Mouse (Mus musculus): ENCODE data around the gene P4ha3. TPM values are rescaled to one million over a fixed set of nuclear protein-coding genes. Genes with fewer than 3 reads are reported as not detected.

P4ha3 gene
- total and polyA plus RNA-seq, 3 experiments: 0.35 TPM; not detected in 2

GRCm38 (mm10) chr7:100301390-100301789 is 16.1 kb downstream of the P4ha3 start:
- H3K36me3 ChIP-seq (ENCODE audit: control insufficient read depth in 1 of 2, insufficient read depth in 2 of 2, low read length in 2 of 2): no peaks in the 10 kb centered on the region; a peak in 1 of 4 replicates
- DNase-seq (ENCODE audit: low read depth, low spot score): no peak
- H3K27me3 ChIP-seq (ENCODE audit: control insufficient read depth in 1 of 2, insufficient read depth in 2 of 2, low read length in 2 of 2): no peaks in the 10 kb centered on the region; a peak in 1 of 4 replicates
- H3K4me3 ChIP-seq (ENCODE audit: control insufficient read depth in 1 of 2, insufficient read depth in 1 of 2, low read depth in 2 of 2, low read length in 2 of 2): no peak overlapping the region
- H3K4me1 ChIP-seq (ENCODE audit: control insufficient read depth in 1 of 2, insufficient read depth in 2 of 2, low read length in 2 of 2): peaks cover 4 to 5% of the 10 kb centered on the region in 2 experiments; a peak in 3 of 4 replicates
- H3K9me3 ChIP-seq (replicated peaks; ENCODE audit: insufficient read depth, low read length): no peaks in the 10 kb centered on the region
- TF ChIP-seq MAX (IDR thresholded peaks at IDR 0.05; ENCODE audit: low read length): no peak
- no peak for TF ChIP-seq MEF2A (IDR thresholded peaks at IDR 0.05; ENCODE audit: extremely low read depth, insufficient replicate concordance, low read depth, low read length, poor library complexity, severe bottlenecking)
- TF ChIP-seq ZKSCAN1 (IDR thresholded peaks at IDR 0.05; ENCODE audit: low read depth, low read length): no peak
- no peak for TF ChIP-seq SIN3A (IDR thresholded peaks at IDR 0.05; ENCODE audit: low read length)
- no peak for TF ChIP-seq NELFE (IDR thresholded peaks at IDR 0.05; ENCODE audit: low read depth, low read length)
- TF ChIP-seq E2F4 (IDR thresholded peaks at IDR 0.05; ENCODE audit: borderline replicate concordance, low read depth, low read length): no peak
- TF ChIP-seq NRF1 (IDR thresholded peaks at IDR 0.05; ENCODE audit: insufficient read depth, low read depth, low read length, poor library complexity, severe bottlenecking): no peak
- no peak for TF ChIP-seq CHD1 (IDR thresholded peaks at IDR 0.05; ENCODE audit: low read depth, low read length)
- TF ChIP-seq UBTF (IDR thresholded peaks at IDR 0.05; ENCODE audit: borderline replicate concordance, insufficient read depth, low read depth, low read length): no peak
- no peak for TF ChIP-seq EP300 (IDR thresholded peaks at IDR 0.05; ENCODE audit: low read depth in 1 of 2, low read length in 2 of 2)
- no peak for TF ChIP-seq TAL1 (IDR thresholded peaks at IDR 0.05; ENCODE audit: low read length)
- no peaks in the 10 kb centered on the region for H3K79me2 ChIP-seq (ENCODE audit: control insufficient read depth, insufficient read depth, low read length, poor library complexity)
- no peak overlapping the region for H3K27ac ChIP-seq (ENCODE audit: control insufficient read depth, low read depth, low read length)
- no peak overlapping the region for H3K9ac ChIP-seq (ENCODE audit: control insufficient read depth, low read depth, low read length, poor library complexity, severe bottlenecking)

- Histone ChIP-seq H3K4me3 (ENCODE audit: control insufficient read depth in 1 of 2, insufficient read depth in 1 of 2, low read depth in 2 of 2, low read length in 2 of 2) (no peak overlapping the region), H3K27ac (ENCODE audit: control insufficient read depth, low read depth, low read length) (no peak overlapping the region), H3K9me3 (replicated peaks; ENCODE audit: insufficient read depth, low read length) (no peaks in the 10 kb centered on the region), H3K27me3 (ENCODE audit: control insufficient read depth in 1 of 2, insufficient read depth in 2 of 2, low read length in 2 of 2) (no peaks in the 10 kb centered on the region; a peak in 1 of 4 replicates), H3K79me2 (ENCODE audit: control insufficient read depth, insufficient read depth, low read length, poor library complexity) (no peaks in the 10 kb centered on the region), H3K36me3 (ENCODE audit: control insufficient read depth in 1 of 2, insufficient read depth in 2 of 2, low read length in 2 of 2) (no peaks in the 10 kb centered on the region; a peak in 1 of 4 replicates), H3K9ac (ENCODE audit: control insufficient read depth, low read depth, low read length, poor library complexity, severe bottlenecking) (no peak overlapping the region), H3K4me1 (ENCODE audit: control insufficient read depth in 1 of 2, insufficient read depth in 2 of 2, low read length in 2 of 2) (peaks cover 4 to 10% of the 10 kb centered on the region in 2 experiments; a peak in 3 of 4 replicates)
- no peak for DNase-seq (ENCODE audit: low read depth, low spot score)
- no peak for TF ChIP-seq POLR2A (IDR thresholded peaks at IDR 0.05; ENCODE audit: control insufficient read depth in 1 of 2, insufficient read depth in 1 of 2, low read depth in 1 of 2, low read length in 2 of 2, poor library complexity in 1 of 2)
- no peak for TF ChIP-seq RCOR1 (IDR thresholded peaks at IDR 0.05; ENCODE audit: low read depth, low read length)
- no peak for TF ChIP-seq POLR2AphosphoS2 (IDR thresholded peaks at IDR 0.05; ENCODE audit: low read length)
- TF ChIP-seq MXI1 (IDR thresholded peaks at IDR 0.05; ENCODE audit: low read depth, low read length): no peak
- no peak for TF ChIP-seq GATA1 (IDR thresholded peaks at IDR 0.05; ENCODE audit: low read depth, low read length)
- TF ChIP-seq ETS1 (IDR thresholded peaks at IDR 0.05; ENCODE audit: low read depth, low read length): no peak
- TF ChIP-seq CTCF (IDR thresholded peaks at IDR 0.05 in 2 of 3, conservative IDR thresholded peaks at IDR 0.05 in 1 of 3; ENCODE audit: control insufficient read depth in 1 of 3, insufficient read depth in 1 of 3, low read depth in 2 of 3, low read length in 3 of 3, poor library complexity in 1 of 3, severe bottlenecking in 1 of 3): no peak
- TF ChIP-seq SMC3 (IDR thresholded peaks at IDR 0.05; ENCODE audit: low read depth, low read length): no peak
- TF ChIP-seq ZMIZ1 (IDR thresholded peaks at IDR 0.05; ENCODE audit: low read depth, low read length): no peak
- no peak for TF ChIP-seq E2F4 (IDR thresholded peaks at IDR 0.05; ENCODE audit: borderline replicate concordance, low read depth, low read length)
- TF ChIP-seq TAL1 (IDR thresholded peaks at IDR 0.05; ENCODE audit: low read length): no peak
- no peak for TF ChIP-seq MAX (IDR thresholded peaks at IDR 0.05; ENCODE audit: low read length)
- TF ChIP-seq TCF12 (IDR thresholded peaks at IDR 0.05; ENCODE audit: low read depth, low read length): no peak
- TF ChIP-seq UBTF (IDR thresholded peaks at IDR 0.05; ENCODE audit: borderline replicate concordance, insufficient read depth, low read depth, low read length): no peak
Observed at GRCm38 (mm10) chr7:100302316-100302715, 17.0 kb downstream of the P4ha3 start.

Measured in MEL (cell line).